Mouse (Mus musculus): ENCODE data around the gene Bad. TPM values are rescaled to one million over a fixed set of nuclear protein-coding genes. Genes with fewer than 3 reads are reported as not detected.

Gene Bad
- polyA plus RNA-seq, 1 experiment from 2014 or later: 84.3 TPM

DNA sequence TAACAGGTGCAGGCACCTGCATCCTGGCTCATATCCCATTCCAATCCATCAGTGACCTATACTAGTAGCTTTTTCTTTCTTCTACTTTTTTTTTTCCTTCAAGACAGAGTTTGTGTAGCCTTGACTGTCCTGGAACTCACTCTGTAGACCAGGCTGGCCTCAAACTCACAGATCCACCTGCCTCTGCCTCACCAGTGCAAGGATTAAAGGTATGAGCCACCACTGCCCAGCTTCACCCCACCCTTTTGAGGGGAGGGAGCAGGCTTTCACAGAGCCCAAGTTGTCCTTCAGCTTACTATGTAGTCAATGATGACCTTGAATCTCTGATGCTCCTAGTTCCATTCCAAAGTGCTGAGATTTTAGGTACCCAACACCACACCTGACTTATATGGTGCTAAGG, 22.2 kb upstream of the Bad start:
- Histone ChIP-seq H3K9ac (replicated peaks) (peak overlapping the region; percentile 86), H3K4me3 (replicated peaks) (no peak overlapping the region), H3K27me3 (peaks cover 20% of the 10 kb centered on the region), H3K9me3 (no peaks in the 10 kb centered on the region), H3K4me1 (replicated peaks) (peaks cover 28% of the 10 kb centered on the region), H3K27ac (no peak overlapping the region), H3K36me3 (peaks cover 6% of the 10 kb centered on the region), H3K4me2 (replicated peaks) (peak overlapping the region; percentile 79)
- no peak for ATAC-seq

DNA sequence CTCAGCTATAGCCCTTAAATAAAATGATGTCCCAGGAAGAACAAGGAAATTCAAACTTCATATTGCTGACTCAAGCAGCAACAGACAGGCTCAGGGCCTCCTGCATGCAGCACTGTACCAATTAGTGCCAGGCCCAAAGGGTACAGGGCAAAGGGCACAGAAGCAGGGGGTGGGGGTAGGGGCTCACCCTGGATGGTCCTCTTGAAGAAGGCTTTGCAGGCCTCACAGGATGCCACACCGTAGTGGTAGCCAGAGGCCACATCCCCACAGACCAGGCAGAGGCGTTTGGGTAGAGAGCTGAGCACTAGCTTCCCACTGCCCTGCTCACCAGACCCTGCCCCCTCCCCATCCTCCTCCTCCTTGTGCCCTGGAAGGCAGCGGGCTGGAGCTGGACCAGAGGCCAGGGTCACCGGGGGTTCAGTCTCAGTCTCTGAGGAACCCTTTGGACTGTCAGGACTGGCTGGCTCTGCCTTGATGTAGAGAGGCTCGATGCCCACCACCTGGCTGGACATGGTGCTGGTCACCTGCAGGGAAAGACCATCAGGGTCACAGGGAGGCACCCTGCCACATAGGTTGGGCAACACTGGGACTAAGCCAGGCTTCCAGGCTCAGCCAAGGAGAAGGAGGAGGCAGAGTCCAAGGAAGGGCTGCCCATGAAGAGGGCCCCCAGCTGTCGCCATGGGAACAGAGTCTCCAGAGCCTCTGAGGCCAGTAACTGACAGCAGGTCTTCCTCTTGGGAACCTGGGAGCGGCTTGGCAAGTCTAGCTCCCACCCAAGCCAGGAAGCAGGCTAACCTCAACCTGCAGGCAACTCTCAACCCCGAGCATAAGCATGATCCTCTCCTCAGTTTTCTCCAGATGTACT, 21.6 kb upstream of the Bad start:
- H3K9ac ChIP-seq (replicated peaks): peak overlapping the region; percentile 86

GRCm38 (mm10) chr19:6920741-6921636, 20.7 kb upstream of the Bad start:
- H3K4me1 ChIP-seq (replicated peaks): peaks cover 42% of the 10 kb centered on the region
- WGBS: under 1% methylated on average over 39 of the region's 48 CpGs
- H3K27ac ChIP-seq: peak overlapping the region; percentile 91
- peak overlapping the region; percentile 86 for H3K9ac ChIP-seq (replicated peaks)
- peak; percentile 31 for ATAC-seq
- H3K4me3 ChIP-seq (replicated peaks): peak overlapping the region; percentile 77
- no peaks in the 10 kb centered on the region for H3K9me3 ChIP-seq
- H3K36me3 ChIP-seq: peaks cover 4% of the 10 kb centered on the region
- H3K4me2 ChIP-seq (replicated peaks): peak overlapping the region; percentile 79
- H3K27me3 ChIP-seq: peaks cover 36% of the 10 kb centered on the region

More for the DNA sequence above, 21.6 kb upstream of the Bad start:
- peak overlapping the region; percentile 77 for H3K4me3 ChIP-seq (replicated peaks)
- WGBS: 42% methylated on average over 8 of the region's 8 CpGs
- ATAC-seq: 0 out of 2 replicates have a peak, but pooled peaks have one; percentile 3
- peaks cover 27% of the 10 kb centered on the region for H3K27me3 ChIP-seq
- 0 out of 2 replicates have a peak overlapping the region, but pooled peaks have one; percentile 9 for H3K27ac ChIP-seq
- peaks cover 4% of the 10 kb centered on the region for H3K36me3 ChIP-seq
- H3K4me2 ChIP-seq (replicated peaks): peak overlapping the region; percentile 79
- H3K9me3 ChIP-seq: no peaks in the 10 kb centered on the region
- H3K4me1 ChIP-seq (replicated peaks): peaks cover 34% of the 10 kb centered on the region

GRCm38 (mm10) chr19:6921647-6922567, 19.8 kb upstream of the Bad start, which contains the start of gene Esrra:
Esrra (minus strand) TSS chr19:6921813.
- under 1% methylated on average over 57 of the region's 66 CpGs for WGBS
- H3K27ac ChIP-seq: peak within 1 kb of the TSS; percentile 91
- H3K36me3 ChIP-seq: no peaks in the 10 kb centered on the region; the same call in 1 of the 2 replicates
- H3K4me1 ChIP-seq (replicated peaks): peaks cover 47% of the 10 kb centered on the region
- peak within 1 kb of the TSS; percentile 79 for H3K4me2 ChIP-seq (replicated peaks)
- peaks cover 45% of the 10 kb centered on the region for H3K27me3 ChIP-seq
- H3K9ac ChIP-seq (replicated peaks): peak within 1 kb of the TSS; percentile 86
- peak within 1 kb of the TSS; percentile 77 for H3K4me3 ChIP-seq (replicated peaks)
- peak; percentile 94 for ATAC-seq
- H3K9me3 ChIP-seq: no peaks in the 10 kb centered on the region

DNA sequence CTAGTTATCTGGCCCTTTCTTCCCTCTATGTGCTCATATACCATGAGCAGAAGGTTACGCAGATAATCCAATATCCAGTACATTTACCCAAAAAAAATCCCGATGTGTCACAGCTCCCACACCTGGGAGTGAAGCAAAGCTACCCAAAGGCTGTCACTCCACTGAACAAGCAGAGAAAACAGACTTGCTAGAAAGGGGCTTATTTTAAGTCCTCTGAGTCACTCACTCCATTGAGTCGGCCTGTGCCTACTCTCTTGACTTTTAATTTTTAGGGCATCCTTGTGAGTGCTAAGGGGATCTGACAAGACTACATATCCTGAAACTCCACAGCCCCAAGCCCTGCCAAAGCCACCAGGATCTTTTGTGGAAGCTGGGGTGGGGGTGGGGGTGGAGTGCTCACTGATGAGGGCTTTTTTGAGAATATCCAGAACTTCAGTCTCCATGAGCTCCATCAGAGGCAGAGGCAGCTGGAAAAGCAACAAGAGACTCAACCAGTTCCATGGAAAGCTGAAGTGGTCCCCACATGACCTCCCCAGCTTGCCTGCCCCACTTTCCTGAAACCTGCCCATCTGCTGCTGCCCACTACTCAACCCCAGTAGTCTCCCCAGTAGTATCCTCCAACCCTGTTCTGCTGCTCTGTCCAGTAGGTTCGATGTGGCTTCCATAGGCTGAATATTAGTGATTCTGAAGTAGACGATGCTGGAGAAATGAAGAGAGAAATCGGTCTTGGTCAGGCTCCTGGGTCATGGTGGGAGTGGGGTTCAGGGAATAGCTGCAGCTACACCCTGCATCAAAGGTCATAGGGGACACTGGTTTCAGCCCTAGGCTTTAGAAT, 18.5 kb upstream of the Bad start:
- H3K4me1 ChIP-seq (replicated peaks): peaks cover 50% of the 10 kb centered on the region
- H3K4me3 ChIP-seq (replicated peaks): peak overlapping the region; percentile 77; the same call in 1 of the 2 replicates
- 62% methylated on average over 6 of the region's 6 CpGs for WGBS

DNA sequence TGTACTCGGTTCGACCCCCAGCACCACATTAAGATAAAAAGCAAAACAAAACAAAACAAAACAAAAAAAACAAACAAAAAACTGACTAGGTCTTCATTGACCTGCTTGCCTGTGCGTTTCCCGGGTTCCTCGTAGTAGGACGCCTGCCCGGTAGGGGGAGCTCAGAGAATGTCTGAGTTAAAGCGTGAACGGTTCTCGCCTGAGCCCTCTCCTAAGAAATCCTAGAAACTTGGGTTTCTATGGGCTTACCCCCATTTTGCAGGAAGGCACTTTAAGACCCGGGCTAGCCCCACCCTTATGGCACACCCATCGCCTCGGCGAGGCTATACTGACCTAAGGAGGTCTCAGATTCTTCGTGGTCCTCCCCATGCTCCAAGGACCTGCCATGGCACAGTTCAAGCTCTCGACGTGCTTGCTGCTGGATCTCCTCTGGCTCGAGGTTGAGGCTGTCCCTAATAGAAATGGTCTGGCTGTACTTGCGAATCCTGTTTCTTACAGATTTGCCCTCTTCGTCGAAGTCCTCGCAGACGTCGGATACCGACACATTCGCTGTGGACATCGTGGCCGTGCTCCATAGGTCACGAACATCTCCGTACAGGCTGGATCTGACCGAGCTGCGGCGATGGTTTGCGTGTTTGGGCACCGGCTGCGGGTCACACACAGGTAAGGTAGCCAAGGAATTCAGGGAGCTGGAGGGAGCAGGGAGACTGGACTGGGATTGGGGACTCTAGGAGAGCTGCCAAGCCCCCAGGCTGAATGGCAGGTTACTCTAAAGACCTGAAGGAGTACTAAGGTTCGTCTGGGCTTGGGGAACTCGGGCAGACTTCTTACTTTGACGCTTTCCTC, 17.0 kb upstream of the Bad start:
- no peak overlapping the region for H3K27ac ChIP-seq
- peak overlapping the region; percentile 9; the same call in 1 of the 2 replicates for H3K4me2 ChIP-seq (replicated peaks)
- H3K9me3 ChIP-seq: no peaks in the 10 kb centered on the region
- H3K36me3 ChIP-seq: no peaks in the 10 kb centered on the region
- H3K27me3 ChIP-seq: peaks cover 71% of the 10 kb centered on the region
- H3K4me3 ChIP-seq (replicated peaks): no peak overlapping the region
- WGBS: 4% methylated on average over 39 of the region's 39 CpGs
- no peak overlapping the region for H3K9ac ChIP-seq (replicated peaks)
- no peak for ATAC-seq
- H3K4me1 ChIP-seq (replicated peaks): peaks cover 43% of the 10 kb centered on the region

More for the DNA sequence above, 18.5 kb upstream of the Bad start:
- Histone ChIP-seq H3K36me3 (no peaks in the 10 kb centered on the region; the same call in 1 of the 2 replicates), H3K27me3 (peaks cover 57% of the 10 kb centered on the region), H3K27ac (no peak overlapping the region), H3K9me3 (no peaks in the 10 kb centered on the region), H3K9ac (replicated peaks) (no peak overlapping the region), H3K4me2 (replicated peaks) (no peak overlapping the region)
- ATAC-seq: no peak

- no peaks in the 10 kb centered on the region for H3K9me3 ChIP-seq
- WGBS: 2% methylated on average over 9 of the region's 9 CpGs
- no peak within 1 kb of the TSS for H3K27ac ChIP-seq
- peaks cover 37% of the 10 kb centered on the region for H3K4me1 ChIP-seq (replicated peaks)
- no peak within 1 kb of the TSS for H3K9ac ChIP-seq (replicated peaks)
- H3K36me3 ChIP-seq: no peaks in the 10 kb centered on the region
- ATAC-seq: no peak
- H3K27me3 ChIP-seq: peaks cover 75% of the 10 kb centered on the region
- H3K4me2 ChIP-seq (replicated peaks): peak within 1 kb of the TSS; percentile 9; the same call in 1 of the 2 replicates
- peak within 1 kb of the TSS; percentile 8; the same call in 1 of the 2 replicates for H3K4me3 ChIP-seq (replicated peaks)
These were observed 16.4 kb upstream of the Bad start, which contains the start of gene Catsperz for GRCm38 (mm10) chr19:6925307-6925573. Catsperz (minus strand) TSS chr19:6925380.

DNA sequence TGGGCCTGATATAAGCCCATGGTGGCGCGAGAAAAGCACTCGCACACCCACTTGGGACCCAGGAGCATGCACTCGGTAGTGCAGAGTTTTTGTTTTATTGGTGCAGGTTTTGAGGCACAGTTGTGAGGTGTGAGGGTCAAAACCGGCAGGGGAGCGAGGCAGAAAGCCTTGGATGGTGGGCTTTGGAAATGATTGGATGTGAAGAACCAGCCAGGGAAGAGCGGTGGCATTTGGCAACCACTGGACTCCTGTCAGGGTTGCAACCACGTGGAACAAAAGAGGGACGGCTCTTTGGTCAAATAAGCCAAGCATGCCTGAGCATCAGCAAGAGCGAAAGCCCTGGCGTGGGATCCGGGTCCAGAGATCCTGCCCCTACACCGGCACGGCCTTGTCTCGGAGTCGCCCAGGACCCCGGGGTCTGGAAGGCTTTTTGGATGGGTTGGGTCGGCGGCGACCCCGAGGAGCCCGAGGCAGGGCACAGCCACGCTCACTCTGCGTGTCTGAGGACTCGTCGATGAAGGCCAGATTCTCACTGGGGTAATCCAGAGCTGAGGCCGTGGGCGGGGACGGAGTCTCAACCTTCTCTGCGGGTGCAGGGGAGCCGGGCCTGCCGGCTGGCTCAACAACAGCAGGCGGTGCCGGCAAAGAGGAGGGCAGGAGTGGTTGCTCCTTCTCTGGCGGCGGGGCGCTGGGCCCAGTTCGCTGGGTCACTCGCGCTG, 15.9 kb upstream of the Bad start:
- 5% methylated on average over 39 of the region's 40 CpGs for WGBS

GRCm38 (mm10) chr19:6926559-6927255, 15.0 kb upstream of the Bad start:
- Histone ChIP-seq H3K9ac (replicated peaks) (peak overlapping the region; percentile 25; the same call in 1 of the 2 replicates), H3K9me3 (no peaks in the 10 kb centered on the region), H3K36me3 (no peaks in the 10 kb centered on the region), H3K4me1 (replicated peaks) (peaks cover 28% of the 10 kb centered on the region), H3K27me3 (peaks cover 90% of the 10 kb centered on the region), H3K4me3 (replicated peaks) (peak overlapping the region; percentile 22), H3K27ac (no peak overlapping the region), H3K4me2 (replicated peaks) (peak overlapping the region; percentile 35)
- ATAC-seq: no peak
- 11% methylated on average over 26 of the region's 26 CpGs for WGBS

More for the DNA sequence above, 15.9 kb upstream of the Bad start:
- no peak for ATAC-seq
- no peaks in the 10 kb centered on the region for H3K36me3 ChIP-seq
- H3K27me3 ChIP-seq: peaks cover 80% of the 10 kb centered on the region
- H3K4me1 ChIP-seq (replicated peaks): peaks cover 32% of the 10 kb centered on the region
- H3K9ac ChIP-seq (replicated peaks): no peak overlapping the region
- no peak overlapping the region for H3K27ac ChIP-seq
- H3K4me2 ChIP-seq (replicated peaks): no peak overlapping the region
- peak overlapping the region; percentile 8; the same call in 1 of the 2 replicates for H3K4me3 ChIP-seq (replicated peaks)
- no peaks in the 10 kb centered on the region for H3K9me3 ChIP-seq
